Comparison of ENCODE assay signal across 8 mouse cellular contexts in genomic region chr9:84466741-84467140, GRCm38 (mm10).
DNase-seq lines count a peak whose midpoint lies in the region; ATAC-seq and TF ChIP-seq lines count a peak whose summit lies in the region.

No protein-coding gene starts in this region.

- H3K4me1 ChIP-seq in kidney, postnatal 0 days (replicated peaks; ENCODE audit: insufficient read depth, low read length), result no peaks in the 10 kb centered on the region
- H3K4me1 ChIP-seq in midbrain, postnatal 0 days (ENCODE audit: insufficient read depth, low read length), result no peaks in the 10 kb centered on the region

- no peak overlapping the region for H3K9ac ChIP-seq in kidney, postnatal 0 days (ENCODE audit: low read depth, low read length)
- H3K9ac ChIP-seq in midbrain, postnatal 0 days (replicated peaks; ENCODE audit: low read length, poor library complexity, severe bottlenecking), result no peak overlapping the region

- intact Hi-C loops in gastrocnemius, adult 2 months (cut with DNase I), result loop anchor here (5.0 kb wide), 1 partner anchor 861 kb away; the partner anchor contains the start of gene Tent5a

- H3K27me3 ChIP-seq in kidney, postnatal 0 days (ENCODE audit: insufficient read depth, low read length), result no peaks in the 10 kb centered on the region
- no peaks in the 10 kb centered on the region for H3K27me3 ChIP-seq in midbrain, postnatal 0 days (ENCODE audit: insufficient read depth, low read length)

- peak; percentile 51 for TF ChIP-seq CTCF in gastrocnemius, adult 2 months (IDR thresholded peaks at IDR 0.05)
- peak; percentile 79 for TF ChIP-seq CTCF in kidney, postnatal 0 days (IDR thresholded peaks at IDR 0.05; ENCODE audit: low read depth)
- TF ChIP-seq CTCF in midbrain, postnatal 0 days (IDR thresholded peaks at IDR 0.05), result peak; percentile 58

- DNase-seq in gastrocnemius, adult 2 months, result peak; percentile 23
- DNase-seq in gastrocnemius, postnatal 25 days, result no peak
- DNase-seq in thymus, postnatal 4 days, result peak; percentile 7
- no peak for DNase-seq in thymus, postnatal 36 days
- peak; percentile 68 for DNase-seq in embryo, embryonic 10.5 days (ENCODE audit: low spot score)
- DNase-seq in kidney, postnatal 0 days (ENCODE audit: low spot score), result peak; percentile 77
- peak; percentile 49 for DNase-seq in midbrain, postnatal 0 days (ENCODE audit: low spot score)
- no peak for DNase-seq in ovary, postnatal 36 days (ENCODE audit: low spot score)

- 16% methylated on average over 3 of the region's 3 CpGs for WGBS in kidney, postnatal 0 days
- WGBS in midbrain, postnatal 0 days, result 13% methylated on average over 3 of the region's 3 CpGs

- H3K36me3 ChIP-seq in kidney, postnatal 0 days (ENCODE audit: insufficient read depth, low read length), result no peaks in the 10 kb centered on the region
- no peaks in the 10 kb centered on the region for H3K36me3 ChIP-seq in midbrain, postnatal 0 days (ENCODE audit: insufficient read depth, low read length)

- ATAC-seq in kidney, postnatal 0 days (replicated peaks; ENCODE audit: low FRiP score, low read depth), result no peak; the same call in 1 of the 2 replicates
- ATAC-seq in midbrain, postnatal 0 days (ENCODE audit: low FRiP score), result no peak

- no peaks in the 10 kb centered on the region for H3K9me3 ChIP-seq in kidney, postnatal 0 days (replicated peaks; ENCODE audit: low read length)
- no peaks in the 10 kb centered on the region for H3K9me3 ChIP-seq in midbrain, postnatal 0 days (ENCODE audit: low read length)

- no peak overlapping the region for H3K4me3 ChIP-seq in gastrocnemius, adult 2 months
- H3K4me3 ChIP-seq in kidney, postnatal 0 days (replicated peaks; ENCODE audit: low read depth, low read length), result no peak overlapping the region
- no peak overlapping the region for H3K4me3 ChIP-seq in midbrain, postnatal 0 days (ENCODE audit: low read depth, low read length)

- H3K4me2 ChIP-seq in kidney, postnatal 0 days (ENCODE audit: low read length), result no peak overlapping the region
- H3K4me2 ChIP-seq in midbrain, postnatal 0 days (ENCODE audit: low read depth, low read length, poor library complexity, severe bottlenecking), result no peak overlapping the region

- no peak overlapping the region for H3K27ac ChIP-seq in gastrocnemius, adult 2 months
- no peak overlapping the region for H3K27ac ChIP-seq in kidney, postnatal 0 days
- no peak overlapping the region for H3K27ac ChIP-seq in midbrain, postnatal 0 days (ENCODE audit: low read depth, low read length)

Comparison
In these comparisons a context has a peak if more than half of its experiments do, and no peak if none do; other contexts are left out.
1. DNase-seq: peak in gastrocnemius, adult 2 months (single experiment), thymus, postnatal 4 days (single experiment), embryo, embryonic 10.5 days (single experiment), kidney, postnatal 0 days (single experiment) and midbrain, postnatal 0 days (single experiment); none in gastrocnemius, postnatal 25 days (single experiment), thymus, postnatal 36 days (0 of 2) and ovary, postnatal 36 days (single experiment).
2. Peak in every context shown above with its lines, with median percentiles within 50 percentile points of each other: CTCF ChIP-seq.